Mouse (Mus musculus): Measurements from ENCODE around the gene Cubn.

DNA sequence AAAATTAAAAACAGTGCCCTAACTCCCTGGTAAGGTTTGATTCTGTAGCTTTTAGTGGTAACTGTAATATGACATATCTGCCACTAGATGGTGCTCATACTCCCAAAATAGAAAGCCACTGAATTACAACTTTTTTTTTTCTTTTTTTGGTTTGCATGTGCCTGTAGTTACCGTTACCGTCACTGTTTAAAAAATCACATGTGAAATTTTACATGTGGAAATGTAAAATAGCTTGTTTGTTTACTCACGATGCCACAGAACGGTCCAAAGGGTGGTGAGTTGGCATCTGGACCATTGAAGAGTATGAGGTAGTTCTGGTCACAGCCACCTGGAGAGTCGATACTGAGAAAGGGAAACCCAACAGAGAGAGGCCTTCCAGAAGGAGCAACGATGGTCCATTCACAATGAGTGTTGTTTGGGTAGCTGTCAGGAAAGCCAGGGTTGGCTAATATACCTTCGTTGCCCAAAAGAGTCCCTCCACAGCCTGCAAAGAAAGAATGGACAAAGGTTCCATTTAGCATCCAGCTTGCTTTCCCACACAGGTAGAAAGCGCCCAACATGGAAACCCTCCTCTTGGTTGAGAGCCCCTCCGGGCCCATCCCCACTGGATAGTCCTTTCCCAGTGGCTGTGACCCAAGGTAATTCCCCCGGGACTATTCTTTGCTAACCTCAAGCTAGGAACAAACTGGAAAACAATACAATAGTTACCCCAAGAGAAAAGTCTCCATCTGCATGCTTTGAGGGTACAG, 213.3 kb downstream of the Cubn start:
- TF ChIP-seq CTCF (IDR thresholded peaks at IDR 0.05; ENCODE audit: insufficient read depth, low read length) (peak; percentile 52; the same call in 1 of the 2 replicates), POLR2A (IDR thresholded peaks at IDR 0.05; ENCODE audit: borderline replicate concordance, extremely low read depth, low read depth, low read length) (no peak)
